Comparison of ENCODE assay signal across 17 mouse cellular contexts in the genomic region with DNA sequence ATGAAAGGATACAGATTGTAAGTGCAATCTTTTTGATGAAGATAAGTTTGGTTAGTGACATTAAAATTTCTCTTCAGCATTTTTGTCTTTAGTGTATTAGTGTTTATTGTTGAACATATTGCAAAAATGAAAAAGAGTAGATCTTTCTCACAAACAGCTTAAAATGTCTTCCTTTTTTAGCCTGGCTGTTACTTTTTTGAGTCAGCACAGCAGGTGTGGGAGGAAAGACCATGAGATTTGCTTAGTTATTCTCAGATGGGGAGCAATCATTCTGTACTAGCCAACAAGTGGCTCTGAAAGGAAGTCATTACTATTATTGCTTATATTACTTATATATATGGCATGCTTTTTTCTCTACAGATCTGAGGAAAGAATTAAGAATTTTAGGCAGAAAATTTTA. TPM values are rescaled to one million over a fixed set of nuclear protein-coding genes. Genes with fewer than 3 reads are reported as not detected.
"Had no signal": no experiment of that assay in that cellular context is flagged by ENCODE, and none has a peak within 500 bp of the region (broad histone marks: within the 10 kb centered on the region; RNA-seq: fewer than 3 reads in every experiment).

No protein-coding gene starts in this region.

- H3K9ac ChIP-seq: neural tube, embryonic 13.5 days; neural tube, embryonic 15.5 days; stomach, embryonic 15.5 days had no signal

- H3K27ac ChIP-seq: neural tube, embryonic 13.5 days; neural tube, embryonic 15.5 days; stomach, embryonic 15.5 days; stomach, postnatal 0 days had no signal

- H3K9me3 ChIP-seq: neural tube, embryonic 13.5 days; neural tube, embryonic 15.5 days; stomach, embryonic 15.5 days had no signal

- H3K36me3 ChIP-seq: neural tube, embryonic 15.5 days had no signal

- DNase-seq: retina, postnatal 1 day; right cerebral cortex, adult 18-20 months; right cerebral cortex, postnatal 14 days; right cerebral cortex, postnatal 25 days; right cerebral cortex, postnatal 4 days; spleen, adult 18-20 months; thymus, adult 18-20 months; thymus, adult 2 months; thymus, postnatal 14 days; thymus, postnatal 25 days; thymus, postnatal 36 days; thymus, postnatal 4 days had no signal

- H3K4me3 ChIP-seq: neural tube, embryonic 13.5 days; neural tube, embryonic 15.5 days; stomach, embryonic 15.5 days had no signal

- H3K4me2 ChIP-seq: neural tube, embryonic 13.5 days; neural tube, embryonic 15.5 days; stomach, embryonic 15.5 days had no signal

- H3K4me1 ChIP-seq: neural tube, embryonic 13.5 days; neural tube, embryonic 15.5 days; stomach, embryonic 15.5 days had no signal

- H3K27me3 ChIP-seq: neural tube, embryonic 13.5 days; neural tube, embryonic 15.5 days; stomach, embryonic 15.5 days had no signal

RNA-seq across cellular contexts. Expression of a gene that starts 40.5 kb away (rescaled TPM):
- total RNA-seq: neutrophil, adult 5-6 weeks had no signal
